ENCODE assay signal across 21 mouse cellular contexts in the genomic region with DNA sequence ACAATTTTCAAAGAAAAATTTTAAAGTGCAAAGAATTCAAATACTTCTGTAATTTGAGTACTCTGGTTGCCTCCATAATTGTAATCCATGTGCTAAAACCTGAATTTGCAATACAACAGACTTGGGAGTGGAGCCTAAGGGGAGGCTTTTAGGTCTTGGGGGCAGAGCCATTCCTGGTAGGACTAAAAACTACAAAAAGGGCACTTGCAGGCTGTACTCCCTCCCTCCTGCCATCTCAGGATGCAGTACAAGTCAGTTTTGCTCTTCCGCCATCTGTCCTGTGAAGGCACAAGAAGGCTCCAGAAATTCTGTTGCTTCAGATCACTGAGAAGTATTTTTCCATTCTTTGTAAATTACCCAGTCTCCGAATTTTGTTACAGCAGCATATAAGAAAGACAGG.
DNase-seq lines count a peak whose midpoint lies in the region; ATAC-seq and TF ChIP-seq lines count a peak whose summit lies in the region.
"Had no signal": no experiment of that assay in that cellular context is flagged by ENCODE, and none has a peak within 500 bp of the region (broad histone marks: within the 10 kb centered on the region; RNA-seq: fewer than 3 reads in every experiment).

No protein-coding gene starts in this region.

- peak; percentile 50; the same call in 1 of the 2 replicates for ATAC-seq in frontal cortex, adult (ENCODE audit: low TSS enrichment)
- ATAC-seq in intestine, postnatal 0 days: no peak
- no peak for ATAC-seq in hindbrain, postnatal 0 days
- ATAC-seq: forebrain, embryonic 15.5 days had no signal

- no peak overlapping the region for H3K9ac ChIP-seq in intestine, postnatal 0 days (ENCODE audit: low read depth, low read length)
- no peak overlapping the region for H3K9ac ChIP-seq in hindbrain, postnatal 0 days (replicated peaks; ENCODE audit: low read length)
- H3K9ac ChIP-seq: embryonic facial prominence, embryonic 13.5 days; embryonic facial prominence, embryonic 15.5 days; forebrain, embryonic 12.5 days; forebrain, embryonic 15.5 days had no signal

- no peaks in the 10 kb centered on the region for H3K4me1 ChIP-seq in intestine, postnatal 0 days (replicated peaks; ENCODE audit: control insufficient read depth, insufficient read depth, low read length)
- H3K4me1 ChIP-seq in hindbrain, postnatal 0 days (ENCODE audit: insufficient read depth, low read length): no peaks in the 10 kb centered on the region
- H3K4me1 ChIP-seq: embryonic facial prominence, embryonic 15.5 days; forebrain, embryonic 10.5 days; forebrain, embryonic 12.5 days; forebrain, embryonic 15.5 days had no signal

- no peak overlapping the region for H3K4me2 ChIP-seq in intestine, postnatal 0 days (replicated peaks; ENCODE audit: low read depth)
- no peak overlapping the region for H3K4me2 ChIP-seq in hindbrain, postnatal 0 days (ENCODE audit: low read depth, low read length)
- H3K4me2 ChIP-seq: embryonic facial prominence, embryonic 13.5 days; embryonic facial prominence, embryonic 15.5 days; forebrain, embryonic 12.5 days; forebrain, embryonic 15.5 days had no signal

- no peak for TF ChIP-seq CTCF in intestine, postnatal 0 days (IDR thresholded peaks at IDR 0.05; ENCODE audit: low read depth)
- no peak for TF ChIP-seq CTCF in hindbrain, postnatal 0 days (IDR thresholded peaks at IDR 0.05; ENCODE audit: low read depth)

- H3K9me3 ChIP-seq in intestine, postnatal 0 days (ENCODE audit: control insufficient read depth): no peaks in the 10 kb centered on the region
- H3K9me3 ChIP-seq in hindbrain, postnatal 0 days (ENCODE audit: low read length): no peaks in the 10 kb centered on the region
- H3K9me3 ChIP-seq: embryonic facial prominence, embryonic 13.5 days; embryonic facial prominence, embryonic 15.5 days; forebrain, embryonic 10.5 days; forebrain, embryonic 12.5 days; forebrain, embryonic 15.5 days had no signal

- no peak overlapping the region for H3K27ac ChIP-seq in intestine, postnatal 0 days (ENCODE audit: low read depth, low read length)
- H3K27ac ChIP-seq in hindbrain, postnatal 0 days: no peak overlapping the region
- H3K27ac ChIP-seq: embryonic facial prominence, embryonic 13.5 days; embryonic facial prominence, embryonic 15.5 days; forebrain, embryonic 10.5 days; forebrain, embryonic 12.5 days; forebrain, embryonic 15.5 days had no signal

- 87% methylated on average over 2 of the region's 2 CpGs for WGBS in intestine, postnatal 0 days
- 83% methylated on average over 2 of the region's 2 CpGs for WGBS in hindbrain, postnatal 0 days

- H3K4me3 ChIP-seq in intestine, postnatal 0 days (ENCODE audit: low read depth, low read length): no peak overlapping the region
- H3K4me3 ChIP-seq in hindbrain, postnatal 0 days (ENCODE audit: low read length): no peak overlapping the region
- H3K4me3 ChIP-seq: embryonic facial prominence, embryonic 13.5 days; embryonic facial prominence, embryonic 15.5 days; erythroblast, embryonic 14.5 days; forebrain, embryonic 10.5 days; forebrain, embryonic 12.5 days; forebrain, embryonic 15.5 days had no signal

- no peaks in the 10 kb centered on the region for H3K27me3 ChIP-seq in intestine, postnatal 0 days (replicated peaks; ENCODE audit: control insufficient read depth, insufficient read depth, low read length)
- H3K27me3 ChIP-seq in hindbrain, postnatal 0 days (ENCODE audit: insufficient read depth, low read length): no peaks in the 10 kb centered on the region
- H3K27me3 ChIP-seq: embryonic facial prominence, embryonic 13.5 days; embryonic facial prominence, embryonic 15.5 days; forebrain, embryonic 12.5 days; forebrain, embryonic 15.5 days had no signal

- no peaks in the 10 kb centered on the region for H3K36me3 ChIP-seq in intestine, postnatal 0 days (ENCODE audit: control insufficient read depth, insufficient read depth)
- no peaks in the 10 kb centered on the region for H3K36me3 ChIP-seq in hindbrain, postnatal 0 days (ENCODE audit: insufficient read depth, low read length)
- H3K36me3 ChIP-seq: embryonic facial prominence, embryonic 13.5 days; embryonic facial prominence, embryonic 15.5 days; forebrain, embryonic 10.5 days; forebrain, embryonic 12.5 days; forebrain, embryonic 15.5 days had no signal

- no peak for DNase-seq in frontal cortex, postnatal 14 days (ENCODE audit: low spot score in 2 of 2)
- DNase-seq in ES-CJ7 (ENCODE audit: low read depth, low spot score): peak; percentile 63
- DNase-seq in ZHBTc4 (ENCODE audit: low read depth, low spot score): peak; percentile 35
- no peak for DNase-seq in hindbrain, postnatal 0 days (ENCODE audit: low spot score)
- no peak for DNase-seq in ovary, adult 18-20 months (ENCODE audit: low spot score)
- DNase-seq: adrenal gland, adult 2 months; adrenal gland, postnatal 10 days; adrenal gland, postnatal 25 days; cerebellum, adult 11-12 months; cerebellum, adult 2 months; cerebellum, adult 9-10 months; cerebellum, postnatal 10 days; cerebellum, postnatal 25 days had no signal

Comparison
In these comparisons a context has a peak if more than half of its experiments do, and no peak if none do; other contexts are left out.
1. DNase-seq: peak in ES-CJ7 (single experiment) and ZHBTc4 (single experiment); none in frontal cortex, postnatal 14 days (0 of 2), hindbrain, postnatal 0 days (single experiment) and ovary, adult 18-20 months (single experiment).